Mouse (Mus musculus): ENCODE data around the gene H3f3b. TPM values are rescaled to one million over a fixed set of nuclear protein-coding genes. Genes with fewer than 3 reads are reported as not detected.

H3f3b gene
- 1,000 to 10,000 TPM; 1,562 to 1,754 TPM for polyA plus RNA-seq (2017; shearing (Covaris generic))

GRCm38 (mm10) chr11:116027756-116028155 lies at the start of gene H3f3b:
Gene H3f3b (minus strand): TSS chr11:116027962.
- ATAC-seq, result no peak

- ATAC-seq, result peak; percentile 60
Observed at GRCm38 (mm10) chr11:116076836-116077235, 49.1 kb upstream of the H3f3b start.

GRCm38 (mm10) chr11:116076266-116076540 lies 48.4 kb upstream of the H3f3b start:
- ATAC-seq, result no peak

- ATAC-seq, result no peak
Observed at GRCm38 (mm10) chr11:116075539-116076265, 47.9 kb upstream of the H3f3b start.

- ATAC-seq, result no peak
Observed at GRCm38 (mm10) chr11:116074436-116074991, 46.8 kb upstream of the H3f3b start.

- ATAC-seq, result no peak
Observed at GRCm38 (mm10) chr11:116072608-116073007, 44.8 kb upstream of the H3f3b start.

GRCm38 (mm10) chr11:116071510-116071909 lies 43.7 kb upstream of the H3f3b start:
- peak; percentile 78 for ATAC-seq

GRCm38 (mm10) chr11:116065345-116065744 lies 37.6 kb upstream of the H3f3b start:
- no peak for ATAC-seq

- no peak for ATAC-seq
Observed at GRCm38 (mm10) chr11:116064187-116064867, 36.6 kb upstream of the H3f3b start.

GRCm38 (mm10) chr11:116063562-116063961 lies 35.8 kb upstream of the H3f3b start:
- ATAC-seq, result no peak

- no peak for ATAC-seq
Observed at GRCm38 (mm10) chr11:116062521-116062920, 34.8 kb upstream of the H3f3b start.

- no peak for ATAC-seq
Observed at GRCm38 (mm10) chr11:116061641-116062415, 34.1 kb upstream of the H3f3b start.

- no peak for ATAC-seq
Observed at GRCm38 (mm10) chr11:116060596-116060995, 32.8 kb upstream of the H3f3b start.

GRCm38 (mm10) chr11:116059691-116060025 lies 31.9 kb upstream of the H3f3b start:
- no peak for ATAC-seq

- ATAC-seq, result no peak
Observed at GRCm38 (mm10) chr11:116058868-116059690, 31.3 kb upstream of the H3f3b start.

- ATAC-seq, result no peak
Observed at GRCm38 (mm10) chr11:116058022-116058614, 30.4 kb upstream of the H3f3b start.

- ATAC-seq, result no peak
Observed at GRCm38 (mm10) chr11:116057237-116057881, 29.6 kb upstream of the H3f3b start.

- ATAC-seq, result no peak
Observed at GRCm38 (mm10) chr11:116055873-116056272, 28.1 kb upstream of the H3f3b start.

- no peak for ATAC-seq
Observed at GRCm38 (mm10) chr11:116053510-116054229, 25.9 kb upstream of the H3f3b start.

- ATAC-seq, result no peak
Observed at GRCm38 (mm10) chr11:116050196-116050595, 22.4 kb upstream of the H3f3b start.

- ATAC-seq, result no peak
Observed at GRCm38 (mm10) chr11:116049610-116050009, 21.8 kb upstream of the H3f3b start.

All from CD4-positive, CD25-positive, alpha-beta regulatory T cell, adult 4 months (primary cell).